Mouse (Mus musculus) left cerebral cortex, postnatal 25 days (tissue): ENCODE results near the gene Galnt2. TPM values are rescaled to one million over a fixed set of nuclear protein-coding genes. Genes with fewer than 3 reads are reported as not detected.
A peak's percentile ranks its signal among the peaks of the same experiment; 100 is the strongest.

Experiments
- DNase-seq, 2 experiments: peaks; one replicate each; pipeline ENCODE4 v3.0.0; 2022; ENCODE audit warnings: low spot score in 2 of 2, mixed read lengths in 1 of 2
- intact Hi-C: fragments of 180-260 bp; cut with DNase I; formaldehyde crosslinking; loops from one replicate; pipeline ENCODE4 v1.15.1; 2025
- total RNA-seq, 2 experiments: library from RNA; stranded (reverse); gene quantifications; 2 replicates each; pipeline ENCODE4 v1.2.3; 2021

Gene Galnt2
- total RNA-seq, 2 experiments from 2014 or later = 41.0 to 59.6 TPM

DNA sequence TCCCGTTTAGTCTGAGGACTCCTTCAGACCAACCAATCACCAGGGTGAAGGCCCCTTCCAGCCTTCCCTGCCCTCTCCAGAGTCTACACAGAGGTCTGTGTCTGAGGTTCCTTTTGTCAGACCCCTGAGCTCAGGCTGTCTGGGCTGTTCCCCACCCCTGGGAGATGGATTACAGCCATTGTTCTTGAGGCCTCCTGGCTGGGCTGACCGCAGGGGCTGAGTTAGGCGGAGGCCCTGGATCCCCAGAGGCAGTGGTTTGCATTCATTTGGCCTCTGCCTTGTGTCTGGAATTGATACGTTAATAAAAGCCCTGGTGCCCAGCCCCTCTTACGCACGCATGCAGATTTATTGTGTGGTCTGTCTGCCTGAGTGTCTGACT, 53.1 kb downstream of the Galnt2 start:
- no peak for DNase-seq
- intact Hi-C loops = no loop called here

DNA sequence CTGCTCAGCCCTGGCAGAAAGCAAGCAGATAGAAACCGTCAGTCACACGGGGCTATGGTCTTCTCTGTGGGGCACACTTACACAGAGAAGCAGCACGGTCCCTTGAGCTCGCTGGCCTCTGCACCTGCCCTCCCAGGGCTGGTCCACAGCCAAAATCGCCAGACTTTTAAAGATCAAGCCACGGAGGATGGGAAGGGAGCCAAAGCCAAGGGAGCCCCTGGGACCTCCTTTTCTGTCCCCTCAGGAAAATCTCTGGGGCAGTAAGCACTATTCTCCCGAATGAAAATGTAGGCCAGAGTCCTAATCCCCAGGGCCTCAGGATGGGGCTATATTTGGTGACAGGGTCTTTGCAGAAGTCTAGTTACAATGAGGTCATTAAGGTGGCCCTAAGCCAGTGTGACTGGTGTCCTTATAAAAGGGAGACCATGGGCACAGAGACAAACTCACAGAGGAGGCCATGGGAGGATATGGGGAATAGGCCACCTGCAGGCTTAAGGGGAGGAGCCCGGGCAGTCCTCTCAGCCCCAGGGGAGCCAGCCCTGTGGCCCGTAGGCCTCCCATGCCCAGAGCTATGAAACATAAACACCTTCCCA, 53.9 kb downstream of the Galnt2 start:
- no peak for DNase-seq
- intact Hi-C loops = no loop called here

DNA sequence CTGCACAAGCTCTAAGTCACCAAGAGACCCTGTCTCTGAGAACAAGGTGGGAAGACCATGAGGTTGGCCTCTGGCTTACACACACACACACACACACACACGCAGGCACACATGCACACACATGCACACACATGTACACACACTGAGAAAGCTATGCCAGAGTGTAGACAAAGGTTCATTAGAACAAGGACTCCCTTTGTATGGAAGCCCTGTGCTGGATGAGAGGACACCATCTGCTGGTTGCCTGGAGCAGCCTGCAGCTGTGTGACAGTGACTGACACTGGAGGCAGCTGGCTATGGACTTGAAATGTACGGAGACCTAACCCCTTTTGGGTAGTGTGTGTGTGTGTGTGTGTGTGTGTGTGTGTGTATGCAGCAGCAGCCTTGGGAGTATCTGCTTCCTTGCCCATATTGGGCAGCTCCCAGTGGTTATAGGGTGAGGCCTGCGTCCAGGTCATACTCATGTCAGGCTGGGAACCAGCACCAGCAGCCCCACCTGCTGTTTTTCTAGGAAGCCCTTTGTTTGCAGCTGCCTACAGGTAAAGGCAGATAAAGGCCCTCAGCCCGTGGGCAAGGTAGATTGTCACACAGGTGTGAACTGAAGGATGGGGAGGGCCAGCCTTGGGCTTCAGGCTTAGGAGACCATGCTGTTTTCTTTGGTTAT, 55.4 kb downstream of the Galnt2 start:
- no peak for DNase-seq
- intact Hi-C loops = no loop called here

DNA sequence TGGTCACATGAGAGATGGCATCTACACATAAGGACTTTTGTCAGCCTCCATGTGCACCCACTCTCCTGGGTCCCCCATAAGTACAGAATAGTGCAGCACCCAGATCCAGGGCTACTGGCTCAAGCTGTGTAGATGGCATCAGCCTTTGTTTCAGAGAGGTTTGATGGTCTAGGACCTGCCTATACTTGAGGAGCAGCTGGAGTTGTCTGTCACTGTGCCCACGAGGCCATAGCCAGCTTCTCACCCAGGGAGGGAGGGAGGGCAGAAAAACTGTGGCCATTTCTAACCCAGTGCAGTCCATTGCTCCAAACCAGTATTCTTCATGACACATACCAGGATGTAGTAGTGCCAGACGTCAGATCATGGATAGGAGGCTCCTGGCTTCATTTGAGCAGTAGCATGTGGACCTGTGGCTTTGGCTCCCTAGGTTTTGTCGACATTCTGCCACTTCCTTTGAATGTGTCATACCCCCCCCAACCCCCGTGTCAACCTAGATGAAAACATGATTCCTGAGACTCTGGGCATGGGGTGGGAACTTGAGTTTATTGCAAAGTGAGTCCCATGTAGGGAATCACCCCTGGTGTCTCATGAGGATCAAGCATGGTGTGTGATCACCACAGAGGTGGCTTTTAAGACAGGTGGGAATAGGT, 57.1 kb downstream of the Galnt2 start:
- no peak for DNase-seq
- intact Hi-C loops = no loop called here

DNA sequence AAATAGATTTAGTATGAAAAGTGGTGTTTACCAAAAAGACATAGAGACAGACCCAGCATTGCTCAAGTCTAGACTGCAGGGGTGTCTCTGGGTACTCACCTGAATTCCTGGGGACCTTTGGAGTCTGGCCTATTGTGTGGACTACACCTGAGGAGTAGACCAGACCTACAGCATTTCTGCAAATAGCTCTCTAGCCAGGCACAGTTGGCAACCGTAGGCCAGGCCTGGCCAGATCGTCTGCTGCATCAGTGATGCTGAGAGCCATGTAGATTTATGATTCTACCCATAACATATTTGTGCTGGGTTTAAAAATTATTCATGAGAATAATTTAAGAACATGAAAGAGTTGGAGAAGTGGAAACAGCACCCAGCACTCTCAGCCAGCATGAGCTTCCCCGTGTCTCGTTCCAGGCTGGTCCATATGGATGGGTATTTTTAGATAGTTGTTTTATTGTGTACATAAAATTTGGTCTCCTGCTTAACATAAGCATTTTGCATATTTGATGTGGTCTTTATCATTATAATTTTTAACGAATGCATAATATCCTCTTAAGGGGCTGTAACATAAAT, 58.4 kb downstream of the Galnt2 start:
- peak in 1 of 2 experiments; percentile 49 for DNase-seq
- intact Hi-C loops = no loop called here

- intact Hi-C loops = no loop called here
- DNase-seq = no peak
Observed at GRCm38 (mm10) chr8:124290911-124291691, 59.9 kb downstream of the Galnt2 start.

DNA sequence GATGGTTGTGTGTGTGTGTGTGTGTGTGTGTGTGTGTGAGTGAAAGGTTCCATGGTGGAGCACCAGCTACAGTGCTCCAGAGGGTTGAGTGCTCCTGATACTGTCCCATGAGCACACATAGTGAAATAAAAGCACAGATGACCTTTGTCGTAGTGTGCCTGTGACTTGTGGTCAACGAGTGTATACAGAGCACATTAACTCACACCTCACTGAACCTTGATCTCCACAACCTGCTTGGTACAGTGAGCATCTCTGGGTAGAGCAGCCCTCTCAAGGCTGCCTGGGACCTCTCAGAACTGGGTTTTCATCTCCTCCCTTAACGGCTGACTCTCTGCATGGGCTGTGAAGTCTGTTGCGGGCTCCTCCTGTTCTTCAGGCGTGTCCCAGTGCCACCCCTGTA, 60.5 kb downstream of the Galnt2 start:
- DNase-seq = no peak
- intact Hi-C loops = no loop called here

DNA sequence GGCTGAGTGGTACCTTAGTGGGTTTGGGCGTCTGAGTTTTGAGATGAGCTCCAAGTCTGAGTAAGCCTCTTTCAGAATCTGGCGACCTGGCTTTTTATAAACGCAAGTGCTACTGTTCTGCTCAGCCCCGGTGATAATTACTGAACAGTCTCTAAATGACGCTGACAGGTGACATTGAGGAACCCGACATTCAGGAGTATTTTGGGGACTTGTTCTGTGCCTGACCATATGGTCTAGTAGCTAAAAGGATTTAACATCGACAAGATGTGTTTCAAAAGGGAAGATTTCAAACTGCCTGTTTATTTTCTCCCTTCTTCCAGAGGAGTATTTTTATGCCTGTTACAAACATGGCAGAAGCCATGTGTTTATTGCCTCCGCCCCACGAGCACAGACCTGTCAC, 61.8 kb downstream of the Galnt2 start:
- intact Hi-C loops = no loop called here
- DNase-seq = peak in 1 of 2 experiments; percentile 70

GRCm38 (mm10) chr8:124294425-124294824, 63.2 kb downstream of the Galnt2 start:
- intact Hi-C loops = no loop called here
- no peak for DNase-seq

- intact Hi-C loops = no loop called here
- no peak for DNase-seq
Observed at GRCm38 (mm10) chr8:124294900-124295299, 63.7 kb downstream of the Galnt2 start.

GRCm38 (mm10) chr8:124295357-124295756, 64.2 kb downstream of the Galnt2 start:
- DNase-seq = no peak
- intact Hi-C loops = no loop called here

GRCm38 (mm10) chr8:124301512-124301911, 70.3 kb downstream of the Galnt2 start:
- DNase-seq = no peak
- intact Hi-C loops = no loop called here

DNA sequence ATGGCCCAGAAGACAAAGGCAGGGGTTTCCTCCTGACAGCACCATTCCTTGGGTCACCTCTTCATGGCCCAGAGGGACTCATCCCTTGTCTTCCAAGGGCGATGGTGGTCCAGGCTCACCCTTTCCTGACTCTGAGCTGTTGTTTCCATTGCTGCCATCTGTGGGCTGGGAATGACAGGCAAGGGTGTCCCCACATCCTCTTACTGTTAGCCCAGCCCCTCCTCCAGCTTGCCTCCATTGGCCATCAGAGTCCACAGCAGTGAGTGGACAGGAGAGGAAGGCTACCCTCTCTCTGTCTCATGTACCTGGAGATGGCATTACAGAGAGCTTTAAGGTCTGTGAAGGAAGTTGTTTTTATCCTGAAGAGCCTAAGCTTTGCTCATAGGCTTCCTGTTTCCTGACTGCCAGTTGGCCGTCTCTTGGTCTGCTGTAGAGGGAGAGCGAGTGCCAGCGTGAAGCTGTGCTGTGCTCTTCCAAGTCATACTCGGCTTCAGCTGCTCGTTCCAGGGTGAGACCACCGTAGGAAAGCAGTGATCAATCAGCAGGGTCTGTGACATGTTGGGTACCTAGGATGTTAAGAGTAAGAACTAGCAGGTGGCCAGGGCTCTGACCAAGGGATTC, 70.9 kb downstream of the Galnt2 start:
- no peak for DNase-seq
- intact Hi-C loops = no loop called here

GRCm38 (mm10) chr8:124303211-124303902, 72.2 kb downstream of the Galnt2 start:
- DNase-seq = no peak
- intact Hi-C loops = no loop called here

DNA sequence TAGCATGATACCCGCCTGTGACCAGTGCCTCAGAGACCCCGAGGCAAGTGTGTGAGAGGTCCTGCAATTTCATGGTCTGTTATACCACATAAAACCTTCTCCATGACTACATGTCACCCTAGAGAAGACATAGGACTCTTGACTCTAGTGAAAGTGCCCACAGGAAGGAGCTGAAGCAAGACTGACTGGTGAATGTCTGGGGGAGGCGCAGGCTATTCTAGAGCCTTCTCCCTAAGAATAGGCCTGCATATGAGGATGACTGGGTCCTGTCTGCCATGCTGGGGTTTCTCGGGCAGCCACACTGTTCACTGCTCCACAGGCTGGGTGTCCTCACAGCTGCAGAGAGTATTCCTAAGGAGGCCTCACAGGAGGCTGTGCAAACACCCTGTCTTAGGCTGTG, 73.0 kb downstream of the Galnt2 start:
- DNase-seq = no peak
- intact Hi-C loops = no loop called here

- DNase-seq = no peak
- intact Hi-C loops = loop anchor here (2.0 kb wide), 1 partner anchor 14 kb away; no protein-coding TSS in a partner anchor
Observed at GRCm38 (mm10) chr8:124306574-124306973, 75.4 kb downstream of the Galnt2 start.

GRCm38 (mm10) chr8:124307700-124308099, 76.5 kb downstream of the Galnt2 start:
- intact Hi-C loops = loop anchor here (2.0 kb wide), 1 partner anchor 13 kb away; no protein-coding TSS in a partner anchor
- no peak for DNase-seq

GRCm38 (mm10) chr8:124310509-124310908, 79.3 kb downstream of the Galnt2 start:
- no peak for DNase-seq
- intact Hi-C loops = no loop called here

GRCm38 (mm10) chr8:124311111-124311510, 79.9 kb downstream of the Galnt2 start:
- no peak for DNase-seq
- intact Hi-C loops = no loop called here
